Mouse (Mus musculus) lung, adult 10 weeks (tissue): ENCODE results near the gene Mtmr6. TPM values are rescaled to one million over a fixed set of nuclear protein-coding genes. Genes with fewer than 3 reads are reported as not detected.

ENCODE experiments used
- polyA plus RNA-seq: library from polyadenylated mRNA; stranded (reverse); fragments of 350-450 nt; fragmentation: Illumina TruSeq; extraction: RNeasy Lipid Tissue Mini Kit (QIAGEN cat#74804); gene quantifications from one replicate; pipeline ENCODE4 v1.2.3, GENCODE M21; 2014; ENCODE audit warnings: low read depth, low replicate concordance; ENCODE audit not compliant: insufficient read depth

Mtmr6 gene
- 30.7 TPM for polyA plus RNA-seq

GRCm38 (mm10) chr14:60264990-60265876 is at the start of gene Mtmr6:
Gene Mtmr6 (plus strand): TSS chr14:60265228.

GRCm38 (mm10) chr14:60251281-60252003 is 13.6 kb upstream of the Mtmr6 start, which contains the start of the genes Nupl1 and Gm49336:
Gene Nupl1 (minus strand): TSS chr14:60251431.
Gene Gm49336 (minus strand): TSS chr14:60251507.

Other genes starting within 250 kb of the Mtmr6 start
- gene Atp8a2, start 68.0 kb upstream of the Mtmr6 start, polyA plus RNA-seq: 0.19 TPM
- gene Nupl1, start 13.8 kb upstream of the Mtmr6 start, polyA plus RNA-seq: not detected
- gene Gm49336, start 13.7 kb upstream of the Mtmr6 start, polyA plus RNA-seq: 14.1 TPM
- 0.07 TPM for gene Amer2, start 108.0 kb downstream of the Mtmr6 start, polyA plus RNA-seq